In the genomic region with DNA sequence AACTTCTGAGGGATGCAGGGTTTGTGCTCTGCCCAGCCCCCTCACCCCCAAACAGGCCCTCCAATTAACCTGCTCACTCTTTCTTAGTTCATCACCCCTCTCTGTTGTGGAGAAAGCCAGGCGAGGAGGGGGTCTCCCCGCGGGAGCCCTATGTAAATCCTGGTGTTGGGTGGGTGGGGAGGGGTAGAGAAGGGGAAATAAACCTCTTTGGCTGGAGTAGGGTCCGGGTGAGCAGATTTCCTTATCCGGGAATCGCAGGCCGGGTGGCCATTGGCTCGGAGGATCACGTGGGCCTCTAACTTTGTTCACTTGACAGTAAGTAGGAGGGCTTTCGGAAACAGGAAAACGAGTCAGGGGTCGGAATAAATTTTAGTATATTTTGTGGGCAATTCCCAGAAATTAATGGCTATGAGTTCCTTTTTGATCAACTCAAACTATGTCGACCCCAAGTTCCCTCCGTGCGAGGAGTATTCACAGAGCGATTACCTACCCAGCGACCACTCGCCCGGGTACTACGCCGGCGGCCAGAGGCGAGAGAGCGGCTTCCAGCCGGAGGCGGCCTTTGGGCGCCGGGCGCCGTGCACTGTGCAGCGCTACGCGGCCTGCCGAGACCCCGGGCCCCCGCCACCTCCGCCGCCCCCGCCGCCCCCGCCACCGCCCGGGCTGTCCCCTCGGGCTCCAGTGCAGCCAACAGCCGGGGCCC, we compare ENCODE assay signal across 9 mouse cellular contexts. TPM values are rescaled to one million over a fixed set of nuclear protein-coding genes. Genes with fewer than 3 reads are reported as not detected.
DNase-seq lines count a peak whose midpoint lies in the region; ATAC-seq and TF ChIP-seq lines count a peak whose summit lies in the region.
"Had no signal": no experiment of that assay in that cellular context is flagged by ENCODE, and none has a peak within 500 bp of the region (broad histone marks: within the 10 kb centered on the region; RNA-seq: fewer than 3 reads in every experiment).

No protein-coding gene starts in this region.

- no peaks in the 10 kb centered on the region for H3K36me3 ChIP-seq in heart, embryonic 10.5 days
- H3K36me3 ChIP-seq in kidney, embryonic 14.5 days (ENCODE audit: control insufficient read depth, insufficient read depth, low read length) = peaks cover 15% of the 10 kb centered on the region
- H3K36me3 ChIP-seq in small intestine, adult 2 months (ENCODE audit: control insufficient read depth, insufficient read depth, low read length) = peaks cover 2% of the 10 kb centered on the region; the same call in 1 of the 2 replicates

- peak overlapping the region; percentile 95 for H3K4me2 ChIP-seq in kidney, embryonic 14.5 days (replicated peaks; ENCODE audit: low read depth, low read length)

- peaks cover 3% of the 10 kb centered on the region for H3K4me1 ChIP-seq in bone marrow macrophage, adult 2 months (ENCODE audit: control insufficient read depth, insufficient read depth, low read length)
- peaks cover 34% of the 10 kb centered on the region for H3K4me1 ChIP-seq in heart, embryonic 10.5 days
- H3K4me1 ChIP-seq in kidney, embryonic 14.5 days (ENCODE audit: control insufficient read depth, insufficient read depth, low read length) = peaks cover 58% of the 10 kb centered on the region
- peaks cover 5% of the 10 kb centered on the region; the same call in 1 of the 2 replicates for H3K4me1 ChIP-seq in small intestine, adult 2 months (ENCODE audit: control insufficient read depth, insufficient read depth, insufficient read length, low read length)

- no peaks in the 10 kb centered on the region for H3K9me3 ChIP-seq in heart, embryonic 10.5 days
- H3K9me3 ChIP-seq in kidney, embryonic 14.5 days (ENCODE audit: control insufficient read depth, low read length) = no peaks in the 10 kb centered on the region

- peak; percentile 80 for ATAC-seq in CD4-positive, CD25-positive, alpha-beta regulatory T cell, adult 4 months
- peak; percentile 64 for ATAC-seq in kidney, embryonic 14.5 days (ENCODE audit: low FRiP score, low TSS enrichment)

- H3K4me3 ChIP-seq in bone marrow macrophage, adult 2 months (ENCODE audit: insufficient read depth, low read length) = peak overlapping the region; percentile 78
- H3K4me3 ChIP-seq in heart, embryonic 10.5 days = peak overlapping the region; percentile 71
- peak overlapping the region; percentile 53 for H3K4me3 ChIP-seq in kidney, embryonic 14.5 days (ENCODE audit: low read length)
- H3K4me3 ChIP-seq in small intestine, adult 2 months (ENCODE audit: low read depth, low read length) = peak overlapping the region; percentile 70

- DNase-seq in heart, embryonic 10.5 days (ENCODE audit: low spot score) = no peak
- peak; percentile 73 for DNase-seq in lung, postnatal 14 days
- no peak for DNase-seq in right cerebral cortex, postnatal 36 days (ENCODE audit: low spot score in 2 of 2)
- DNase-seq in right cerebral cortex, postnatal 10 days (ENCODE audit: low spot score in 2 of 2) = no peak

- peak overlapping the region; percentile 62 for H3K27ac ChIP-seq in bone marrow macrophage, adult 2 months (ENCODE audit: insufficient read depth, low read depth, low read length)
- H3K27ac ChIP-seq in heart, embryonic 10.5 days = peak overlapping the region; percentile 89
- peak overlapping the region; percentile 100 for H3K27ac ChIP-seq in kidney, embryonic 14.5 days (ENCODE audit: low read depth, low read length)
- peak overlapping the region; percentile 75 for H3K27ac ChIP-seq in small intestine, adult 2 months (ENCODE audit: insufficient read depth, low read depth, low read length)

- 1% methylated on average over 45 of the region's 45 CpGs for WGBS in heart, embryonic 10.5 days
- WGBS in kidney, embryonic 14.5 days = under 1% methylated on average over 45 of the region's 45 CpGs
- 2% methylated on average over 41 of the region's 45 CpGs for WGBS in small intestine, adult 2 months

- no peak for TF ChIP-seq POLR2A in bone marrow macrophage, adult 2 months (IDR thresholded peaks at IDR 0.05; ENCODE audit: borderline replicate concordance, low read depth, low read length)
- no peak; the same call in 1 of the 2 replicates for TF ChIP-seq POLR2A in small intestine, adult 2 months (IDR thresholded peaks at IDR 0.05; ENCODE audit: low read depth, low read length)

- H3K9ac ChIP-seq in kidney, embryonic 14.5 days (ENCODE audit: low read depth, low read length) = peak overlapping the region; percentile 99

- TF ChIP-seq CTCF in bone marrow macrophage, adult 2 months (IDR thresholded peaks at IDR 0.05; ENCODE audit: low read depth, low read length) = no peak
- TF ChIP-seq CTCF in small intestine, adult 2 months (IDR thresholded peaks at IDR 0.05; ENCODE audit: extremely low read depth, insufficient read length, insufficient replicate concordance, low read depth, low read length) = no peak

- H3K27me3 ChIP-seq in heart, embryonic 10.5 days (ENCODE audit: insufficient read depth, poor library complexity, severe bottlenecking) = peaks cover 99% of the 10 kb centered on the region
- H3K27me3 ChIP-seq in kidney, embryonic 14.5 days (ENCODE audit: control insufficient read depth, insufficient read depth, low read length) = no peaks in the 10 kb centered on the region
- peaks cover 40% of the 10 kb centered on the region for H3K27me3 ChIP-seq in small intestine, adult 2 months (ENCODE audit: control insufficient read depth, insufficient read depth, low read length)

RNA-seq across cellular contexts. Expression of gene Hoxb4, which starts 0.5 kb away (rescaled TPM):
- 1 to 10 TPM; 1.9 to 2.5 TPM for polyA plus RNA-seq in CD4-positive, CD25-positive, alpha-beta regulatory T cell, adult 4 months (2017; shearing (Covaris generic))
- 7.9 and 10.2 TPM in 2 replicates for polyA plus RNA-seq in bone marrow macrophage, adult 2 months (2012; ENCODE audit: insufficient read depth, insufficient read length, missing spikeins)
- polyA plus RNA-seq in heart, embryonic 10.5 days (2016; fragmentation: Nextera tagmentation; extraction: Ambion mirVana) = 0.31 and 2.0 TPM in 2 replicates
- 4.2 and 8.6 TPM in 2 replicates for polyA plus RNA-seq in kidney, embryonic 14.5 days (2014; fragmentation: Nextera tagmentation; extraction: Ambion mirVana)
- polyA plus RNA-seq in small intestine, adult 2 months (2012; rRNA removed) = 1.4 and 2.9 TPM in 2 replicates
- polyA plus RNA-seq: erythroblast, embryonic 14.5 days had no signal

RNA-seq across cellular contexts. Expression of gene Hoxb3, which starts 4.6 kb away (rescaled TPM):
- polyA plus RNA-seq in CD4-positive, CD25-positive, alpha-beta regulatory T cell, adult 4 months (2017; shearing (Covaris generic)) = under 1 TPM; 0.22 to 0.56 TPM
- polyA plus RNA-seq in bone marrow macrophage, adult 2 months (2012; ENCODE audit: insufficient read depth, insufficient read length, missing spikeins) = 1.0 and 1.6 TPM in 2 replicates
- 0.42 and 1.8 TPM in 2 replicates for polyA plus RNA-seq in heart, embryonic 10.5 days (2016; fragmentation: Nextera tagmentation; extraction: Ambion mirVana)
- 8.2 and 8.6 TPM in 2 replicates for polyA plus RNA-seq in kidney, embryonic 14.5 days (2014; fragmentation: Nextera tagmentation; extraction: Ambion mirVana)
- polyA plus RNA-seq in small intestine, adult 2 months (2012; rRNA removed) = 3.5 and 5.5 TPM in 2 replicates
- polyA plus RNA-seq: erythroblast, embryonic 14.5 days had no signal

RNA-seq across cellular contexts. Expression of gene Hoxb5, which starts 15.4 kb away (rescaled TPM):
- polyA plus RNA-seq in CD4-positive, CD25-positive, alpha-beta regulatory T cell, adult 4 months (2017; shearing (Covaris generic)) = not detected
- polyA plus RNA-seq in bone marrow macrophage, adult 2 months (2012; ENCODE audit: insufficient read depth, insufficient read length, missing spikeins) = not detected in 2 replicates
- 1.0 and 5.2 TPM in 2 replicates for polyA plus RNA-seq in heart, embryonic 10.5 days (2016; fragmentation: Nextera tagmentation; extraction: Ambion mirVana)
- polyA plus RNA-seq in kidney, embryonic 14.5 days (2014; fragmentation: Nextera tagmentation; extraction: Ambion mirVana) = 22.1 and 24.3 TPM in 2 replicates
- 1.8 and 3.2 TPM in 2 replicates for polyA plus RNA-seq in small intestine, adult 2 months (2012; rRNA removed)
- polyA plus RNA-seq: erythroblast, embryonic 14.5 days had no signal

RNA-seq across cellular contexts. Expression of gene Hoxb6, which starts 26.2 kb away (rescaled TPM):
- polyA plus RNA-seq in CD4-positive, CD25-positive, alpha-beta regulatory T cell, adult 4 months (2017; shearing (Covaris generic)) = not detected
- polyA plus RNA-seq in bone marrow macrophage, adult 2 months (2012; ENCODE audit: insufficient read depth, insufficient read length, missing spikeins) = not detected in 2 replicates
- polyA plus RNA-seq in heart, embryonic 10.5 days (2016; fragmentation: Nextera tagmentation; extraction: Ambion mirVana) = 0.42 and 2.2 TPM in 2 replicates
- polyA plus RNA-seq in kidney, embryonic 14.5 days (2014; fragmentation: Nextera tagmentation; extraction: Ambion mirVana) = 44.1 and 53.1 TPM in 2 replicates
- polyA plus RNA-seq in small intestine, adult 2 months (2012; rRNA removed) = 1.0 and 8.3 TPM in 2 replicates
- polyA plus RNA-seq: erythroblast, embryonic 14.5 days had no signal

RNA-seq across cellular contexts. Expression of gene Hoxb2, which starts 31.8 kb away (rescaled TPM):
- under 1 TPM in 1 of 2 experiments, not detected in 1; 0.09 TPM for polyA plus RNA-seq in CD4-positive, CD25-positive, alpha-beta regulatory T cell, adult 4 months (2017; shearing (Covaris generic))
- polyA plus RNA-seq in bone marrow macrophage, adult 2 months (2012; ENCODE audit: insufficient read depth, insufficient read length, missing spikeins) = 0.25 TPM in 1 of 2 replicates, not detected in the other
- polyA plus RNA-seq in heart, embryonic 10.5 days (2016; fragmentation: Nextera tagmentation; extraction: Ambion mirVana) = 5.7 and 27.6 TPM in 2 replicates
- polyA plus RNA-seq in kidney, embryonic 14.5 days (2014; fragmentation: Nextera tagmentation; extraction: Ambion mirVana) = 49.9 and 67.2 TPM in 2 replicates
- polyA plus RNA-seq in small intestine, adult 2 months (2012; rRNA removed) = 9.9 TPM in 2 replicates
- polyA plus RNA-seq: erythroblast, embryonic 14.5 days had no signal
